Mouse (Mus musculus) midbrain, embryonic 12.5 days (tissue): ENCODE data around the gene Nptxr. TPM values are rescaled to one million over a fixed set of nuclear protein-coding genes. Genes with fewer than 3 reads are reported as not detected.

Experiments used
- ATAC-seq: fragments of 200-750 bp; cut with Nextera tagmentation; 2 replicates; pipeline ENCODE4 v1.8.0; 2017; ENCODE audit warnings: low read depth, moderate TSS enrichment, moderate library complexity; ENCODE audit not compliant: low FRiP score
- H3K27ac ChIP-seq: fragments of 300-500 bp; sonication (generic); replicated peaks from 2 replicates; pipeline ENCODE4 v1.5.1; 2016; ENCODE audit warnings: mild to moderate bottlenecking
- H3K27me3 ChIP-seq: fragments of 300-500 bp; sonication (generic); 2 replicates; pipeline ENCODE4 v1.6.1; 2016; ENCODE audit warnings: mild to moderate bottlenecking
- H3K36me3 ChIP-seq: fragments of 300-500 bp; sonication (generic); 2 replicates; pipeline ENCODE4 v1.6.1; 2016
- H3K4me1 ChIP-seq: fragments of 300-500 bp; sonication (generic); 2 replicates; pipeline ENCODE4 v1.6.1; 2016
- H3K4me2 ChIP-seq: fragments of 300-500 bp; sonication (generic); replicated peaks from 2 replicates; pipeline ENCODE4 v1.6.1; 2016; ENCODE audit warnings: mild to moderate bottlenecking, moderate library complexity
- H3K4me3 ChIP-seq: fragments of 300-500 bp; sonication (generic); 2 replicates; pipeline ENCODE4 v1.5.1; 2016; ENCODE audit warnings: mild to moderate bottlenecking
- H3K9ac ChIP-seq: fragments of 300-500 bp; sonication (generic); replicated peaks from 2 replicates; pipeline ENCODE4 v1.6.1; 2016; ENCODE audit warnings: mild to moderate bottlenecking, moderate library complexity
- H3K9me3 ChIP-seq: fragments of 300-500 bp; sonication (generic); 2 replicates; pipeline ENCODE4 v1.6.1; 2016; ENCODE audit warnings: mild to moderate bottlenecking
- WGBS: fragments of 180-500 bp; shearing (Covaris S2); methylation state at CpG from one replicate; pipeline ENCODE4 v1.1.7; 2016; 5-methylcytosine and 5-hydroxymethylcytosine counted together
- polyA plus RNA-seq: library from polyadenylated mRNA; unstranded; fragments of >200 nt; fragmentation: Nextera tagmentation; extraction: Ambion mirVana; gene quantifications from 2 replicates; pipeline ENCODE4 v1.2.1, GENCODE M21; 2016

Nptxr gene
- polyA plus RNA-seq, 1 experiment from 2014 or later = 8.7 TPM

DNA sequence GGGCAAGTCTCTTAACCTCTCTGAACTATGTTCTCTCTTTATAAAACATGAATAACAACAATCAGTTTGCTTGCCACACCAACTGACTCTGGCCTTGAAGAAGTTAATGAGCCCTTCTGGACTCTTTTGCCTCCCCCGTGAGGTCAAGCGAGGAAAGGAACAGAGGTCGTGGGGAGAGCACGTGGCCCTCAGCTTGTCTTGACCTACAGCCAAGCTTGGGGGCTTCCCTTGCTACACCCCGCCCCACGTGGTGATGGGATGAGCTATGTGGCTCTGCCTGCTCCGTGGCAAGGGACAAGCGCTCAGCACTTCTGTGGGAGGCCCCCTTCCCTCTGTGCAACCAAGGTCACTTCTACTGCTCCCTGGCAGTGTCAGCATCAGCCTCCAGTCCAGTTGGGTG is 59.8 kb downstream of the Nptxr start:
- H3K9ac ChIP-seq = no peak overlapping the region
- H3K4me1 ChIP-seq = peaks cover 18% of the 10 kb centered on the region
- ATAC-seq = no peak
- H3K36me3 ChIP-seq = no peaks in the 10 kb centered on the region
- H3K27me3 ChIP-seq = no peaks in the 10 kb centered on the region
- no peaks in the 10 kb centered on the region for H3K9me3 ChIP-seq
- no peak overlapping the region for H3K4me3 ChIP-seq
- no peak overlapping the region for H3K4me2 ChIP-seq
- no peak overlapping the region for H3K27ac ChIP-seq
- 77% methylated on average over 8 of the region's 8 CpGs for WGBS

DNA sequence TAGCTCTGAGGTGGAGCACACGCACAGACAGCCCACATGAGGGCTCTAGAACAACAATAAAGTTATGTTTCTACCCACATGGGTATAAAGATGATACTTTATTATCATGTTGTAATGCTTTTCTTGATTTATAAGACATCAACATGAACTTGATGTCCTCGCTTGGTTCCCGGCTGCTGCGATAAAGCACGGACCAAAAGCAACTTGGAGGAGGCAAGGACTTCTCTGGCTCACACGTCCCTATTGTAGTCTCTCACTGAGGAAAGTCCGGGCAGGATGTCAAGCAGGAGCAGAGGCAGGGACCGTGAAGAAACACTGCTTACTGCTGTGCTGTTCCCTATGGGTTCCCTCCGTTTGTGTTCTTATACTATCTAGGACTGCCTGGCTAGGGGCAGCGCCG is 60.6 kb downstream of the Nptxr start:
- WGBS = 92% methylated on average over 11 of the region's 11 CpGs

DNA sequence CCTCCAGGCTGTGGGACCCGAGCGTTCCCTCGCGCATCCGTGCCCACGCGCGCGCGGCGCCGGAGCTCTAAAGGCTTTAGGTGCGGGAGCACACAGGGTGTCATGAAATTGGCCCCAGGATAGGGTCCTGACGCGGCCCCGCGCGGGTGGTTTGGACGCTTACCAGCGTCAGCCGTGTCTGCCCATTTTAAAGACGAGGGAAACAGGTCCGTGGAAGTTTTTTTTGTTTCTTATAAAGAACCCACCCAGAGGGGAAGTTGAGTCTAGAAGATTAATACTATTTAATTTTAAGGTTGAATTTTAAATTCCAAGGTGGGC is 61.9 kb downstream of the Nptxr start:
- ATAC-seq = peak; percentile 50
- under 1% methylated on average over 23 of the region's 23 CpGs for WGBS
- peaks cover 18% of the 10 kb centered on the region for H3K4me1 ChIP-seq
- H3K27ac ChIP-seq = peak overlapping the region; percentile 22; the same call in 1 of the 2 replicates
- peak overlapping the region; percentile 98 for H3K4me3 ChIP-seq
- no peaks in the 10 kb centered on the region for H3K27me3 ChIP-seq
- peak overlapping the region; percentile 93 for H3K9ac ChIP-seq
- no peaks in the 10 kb centered on the region for H3K9me3 ChIP-seq
- H3K4me2 ChIP-seq = peak overlapping the region; percentile 77
- H3K36me3 ChIP-seq = peaks cover 19% of the 10 kb centered on the region

More for the DNA sequence above, 60.6 kb downstream of the Nptxr start:
- Histone ChIP-seq H3K4me3 (no peak overlapping the region), H3K9ac (no peak overlapping the region), H3K4me2 (no peak overlapping the region), H3K27ac (no peak overlapping the region), H3K9me3 (no peaks in the 10 kb centered on the region), H3K27me3 (no peaks in the 10 kb centered on the region), H3K36me3 (peaks cover 6% of the 10 kb centered on the region), H3K4me1 (peaks cover 18% of the 10 kb centered on the region)
- no peak for ATAC-seq

DNA sequence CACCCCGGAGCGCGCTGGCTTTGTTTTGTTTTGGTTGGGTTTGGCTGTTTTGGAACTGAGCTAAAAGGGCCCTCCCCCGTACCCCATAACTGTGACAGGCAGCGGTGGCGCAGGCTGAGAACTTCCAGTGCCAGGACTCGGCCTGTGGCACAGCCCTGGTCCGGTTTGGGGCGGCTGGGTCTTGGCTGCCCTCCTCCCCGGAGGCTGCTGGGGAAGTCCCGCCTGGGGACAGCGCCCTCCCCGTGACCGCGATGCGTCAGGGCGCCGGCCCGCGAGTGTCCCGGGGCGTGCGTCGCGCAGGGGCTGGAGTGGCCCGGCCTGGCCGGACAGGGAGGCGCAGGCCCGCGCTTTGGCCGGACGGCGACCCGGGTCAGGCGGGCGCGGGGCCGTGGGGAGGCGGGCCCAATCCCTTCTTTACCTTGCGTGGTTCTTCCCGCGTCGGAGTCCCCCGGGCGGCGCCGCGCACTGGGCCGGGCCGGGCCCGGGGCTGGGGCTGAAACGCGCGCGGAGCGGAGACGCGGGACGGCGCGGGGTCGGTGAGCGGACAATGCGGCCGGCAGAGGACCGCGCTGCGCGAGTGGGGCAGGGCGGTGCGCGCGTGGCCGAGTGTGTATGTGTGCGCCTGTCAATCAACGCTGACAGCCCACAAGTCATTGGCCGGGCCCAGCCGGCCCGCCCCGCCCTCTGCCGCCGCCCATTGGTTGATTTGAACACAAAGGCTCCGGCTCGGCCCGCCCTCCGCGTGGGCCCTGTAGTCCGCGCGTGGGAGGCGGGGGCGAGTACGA is 62.5 kb downstream of the Nptxr start, which contains the start of gene Sun2:
TSS of gene Sun2 (minus strand) at position 616 of the 785 bp plus-strand sequence.
- H3K27ac ChIP-seq = peak within 1 kb of the TSS; percentile 65; the same call in 1 of the 2 replicates
- WGBS = under 1% methylated on average over 83 of the region's 93 CpGs
- peaks cover 25% of the 10 kb centered on the region for H3K36me3 ChIP-seq

DNA sequence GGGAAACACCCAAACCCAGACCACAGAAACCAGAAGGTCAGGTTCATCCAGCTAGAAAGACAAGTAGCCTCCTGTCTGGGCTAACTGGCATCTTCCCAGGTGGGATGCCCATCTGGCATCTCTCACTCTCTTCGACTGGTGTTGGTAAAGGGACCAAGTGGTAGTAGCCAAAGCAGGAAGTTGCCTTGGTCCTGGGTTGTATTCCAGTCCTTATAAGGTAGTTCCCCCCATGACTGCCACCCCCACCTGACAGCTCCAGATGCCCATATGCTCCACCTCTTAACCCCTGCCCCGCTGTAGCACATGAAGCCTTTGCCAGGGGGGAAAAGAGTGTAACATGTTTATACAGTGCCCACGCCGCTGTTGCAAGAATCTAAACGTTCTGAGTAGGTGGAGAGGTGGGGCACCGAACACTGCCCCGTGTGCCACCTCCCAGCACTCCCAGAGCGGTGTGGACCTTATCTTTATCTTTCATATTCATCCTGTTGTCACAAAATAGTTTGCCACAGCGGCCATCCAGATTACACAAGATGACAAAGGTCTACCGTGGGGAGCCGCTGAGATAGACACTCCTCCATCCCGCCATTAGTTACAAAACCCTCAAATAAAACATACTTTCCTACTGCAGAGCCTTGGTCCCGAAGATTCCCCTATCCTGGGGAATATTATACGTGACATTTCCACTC is 63.2 kb downstream of the Nptxr start:
- 45% methylated on average over 14 of the region's 14 CpGs for WGBS
- Histone ChIP-seq H3K36me3 (peaks cover 32% of the 10 kb centered on the region), H3K9me3 (no peaks in the 10 kb centered on the region), H3K9ac (peak overlapping the region; percentile 93), H3K4me3 (peak overlapping the region; percentile 98), H3K27ac (no peak overlapping the region), H3K4me1 (peaks cover 18% of the 10 kb centered on the region), H3K4me2 (peak overlapping the region; percentile 77), H3K27me3 (no peaks in the 10 kb centered on the region)
- ATAC-seq = 0 out of 2 replicates have a peak, but pooled peaks have one; percentile 5

More for the DNA sequence above, 62.5 kb downstream of the Nptxr start, which contains the start of gene Sun2:
- H3K9ac ChIP-seq = peak within 1 kb of the TSS; percentile 93
- ATAC-seq = peak; percentile 95
- peak within 1 kb of the TSS; percentile 77 for H3K4me2 ChIP-seq
- H3K27me3 ChIP-seq = no peaks in the 10 kb centered on the region
- no peaks in the 10 kb centered on the region for H3K9me3 ChIP-seq
- H3K4me1 ChIP-seq = peaks cover 18% of the 10 kb centered on the region
- peak within 1 kb of the TSS; percentile 98 for H3K4me3 ChIP-seq

DNA sequence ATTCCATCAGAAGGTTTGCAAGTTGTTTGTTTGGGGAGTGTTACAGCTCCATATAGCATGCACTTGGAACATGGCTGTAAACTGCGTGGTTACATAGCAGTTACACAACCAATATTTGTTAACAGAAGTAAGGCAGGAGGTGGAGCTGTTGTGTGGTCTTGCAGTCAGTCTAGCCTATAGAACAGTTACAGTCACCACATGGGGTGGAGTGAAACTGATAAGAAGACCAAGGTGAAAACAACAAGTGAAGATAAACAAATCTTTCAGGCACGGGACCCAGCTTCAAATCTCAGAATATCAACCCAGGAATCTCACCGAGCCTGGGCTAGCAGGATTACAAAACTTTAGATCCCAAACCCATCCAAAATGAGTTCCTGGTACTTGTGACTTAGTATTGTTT is 63.8 kb downstream of the Nptxr start:
- H3K9me3 ChIP-seq = no peaks in the 10 kb centered on the region
- H3K4me2 ChIP-seq = peak overlapping the region; percentile 77
- peak overlapping the region; percentile 98 for H3K4me3 ChIP-seq
- no peak for ATAC-seq
- no peak overlapping the region for H3K27ac ChIP-seq
- peaks cover 37% of the 10 kb centered on the region for H3K36me3 ChIP-seq
- WGBS = 84% methylated on average over 3 of the region's 3 CpGs
- peaks cover 18% of the 10 kb centered on the region for H3K4me1 ChIP-seq
- H3K27me3 ChIP-seq = no peaks in the 10 kb centered on the region
- H3K9ac ChIP-seq = no peak overlapping the region

Other genes with a start within 250 kb of the Nptxr start
- gene Dmc1, start 199.7 kb downstream of the Nptxr start, polyA plus RNA-seq = 1.1 and 1.4 TPM in 2 replicates
- 4.6 and 5.4 TPM in 2 replicates for gene Fam227a, start 145.8 kb downstream of the Nptxr start, polyA plus RNA-seq
- gene Cby1, start 145.6 kb downstream of the Nptxr start, polyA plus RNA-seq = 79.7 and 82.0 TPM in 2 replicates
- gene Tomm22, start 133.9 kb downstream of the Nptxr start, polyA plus RNA-seq = 252 and 269 TPM in 2 replicates
- gene Josd1, start 116.8 kb downstream of the Nptxr start, polyA plus RNA-seq = 24.8 and 27.5 TPM in 2 replicates
- 44.8 and 51.0 TPM in 2 replicates for gene Gtpbp1, start 113.9 kb downstream of the Nptxr start, polyA plus RNA-seq
- gene Sun2, start 62.2 kb downstream of the Nptxr start, polyA plus RNA-seq = 8.0 and 8.7 TPM in 2 replicates
- 72.4 and 77.9 TPM in 2 replicates for gene Dnal4, start 26.9 kb downstream of the Nptxr start, polyA plus RNA-seq
- 0.45 TPM in 1 of 2 replicates, not detected in the other for gene Npcd, start 29.5 kb upstream of the Nptxr start, polyA plus RNA-seq
- gene Cbx6, start 29.9 kb upstream of the Nptxr start, polyA plus RNA-seq = 45.5 and 45.7 TPM in 2 replicates
- 5.1 and 6.9 TPM in 2 replicates for gene Apobec3, start 86.9 kb upstream of the Nptxr start, polyA plus RNA-seq
- gene Cbx7, start 166.4 kb upstream of the Nptxr start, polyA plus RNA-seq = 4.2 and 5.6 TPM in 2 replicates
- 2.4 and 2.7 TPM in 2 replicates for gene Pdgfb, start 210.2 kb upstream of the Nptxr start, polyA plus RNA-seq